Mouse (Mus musculus) R1 (cell line): ENCODE measurements around the gene Gm21897.
"Not testable (repeated sequence)": the region's sequence is repeated elsewhere in the genome, so short reads cannot be mapped to it uniquely, and the experiment has no call there.

ENCODE experiments used
- DNase-seq: peaks from one replicate; pipeline ENCODE4 v3.0.0-alpha.2; 2018; ENCODE audit warnings: low read depth, low spot score

The Gm21897 gene

DNA sequence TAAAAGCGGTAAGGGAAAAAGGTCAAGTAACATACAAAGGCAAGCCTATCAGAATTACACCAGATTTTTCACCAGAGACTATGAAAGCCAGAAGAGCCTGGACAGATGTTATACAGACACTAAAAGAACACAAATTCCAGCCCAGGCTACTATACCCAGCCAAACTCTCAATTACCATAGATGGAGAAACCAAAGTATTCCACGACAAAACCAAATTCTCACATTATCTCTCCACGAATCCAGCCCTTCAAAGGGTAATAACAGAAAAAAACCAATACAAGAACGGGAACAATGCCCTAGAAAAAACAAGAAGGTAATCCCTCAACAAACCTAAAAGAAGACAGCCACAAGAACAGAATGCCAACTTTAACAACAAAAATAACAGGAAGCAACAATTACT is at the start of gene Gm21897:
TSS of gene Gm21897 (plus strand) at position 301 of the 400 bp plus-strand sequence.
- not testable (repeated sequence) for DNase-seq

DNA sequence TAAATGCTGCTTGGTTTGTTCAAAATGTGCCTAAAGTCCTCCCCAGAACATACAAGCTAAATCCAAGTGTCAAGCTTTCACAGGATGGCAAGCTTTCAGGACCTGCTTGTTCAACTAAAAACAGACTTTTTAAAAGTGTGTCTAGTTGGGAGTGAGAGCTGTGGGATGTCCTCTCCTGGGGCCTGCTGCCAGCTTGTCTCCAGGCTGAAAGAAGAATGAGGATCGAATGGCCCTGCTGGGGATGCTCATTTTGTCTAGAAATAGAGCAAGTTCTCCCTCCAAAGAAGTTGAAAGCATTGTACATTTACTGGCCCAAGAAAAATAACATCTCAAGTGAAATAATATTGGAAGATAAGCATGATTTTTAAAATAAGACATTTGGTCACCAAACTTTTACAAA is 45.0 kb upstream of the Gm21897 start:
- DNase-seq: no peak

DNA sequence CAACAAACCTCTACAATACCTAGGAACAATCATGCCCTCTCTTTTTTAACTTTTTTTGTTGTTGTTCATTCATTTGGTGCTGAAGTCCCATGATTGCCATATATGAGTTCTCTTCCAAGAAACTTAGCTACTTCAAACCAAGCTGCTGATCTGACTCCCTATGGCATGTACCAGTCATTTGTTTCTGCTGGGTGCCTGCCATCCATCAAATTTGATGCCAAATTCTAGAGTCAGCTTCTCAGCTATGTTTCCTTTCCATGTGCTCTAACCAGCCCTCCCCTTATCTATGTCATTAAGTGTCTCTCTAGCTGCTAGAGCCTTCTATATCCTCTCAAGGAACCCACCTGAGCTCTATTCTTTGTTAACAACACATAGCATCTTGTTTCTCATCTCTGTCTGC is 39.8 kb upstream of the Gm21897 start:
- DNase-seq: no peak

DNA sequence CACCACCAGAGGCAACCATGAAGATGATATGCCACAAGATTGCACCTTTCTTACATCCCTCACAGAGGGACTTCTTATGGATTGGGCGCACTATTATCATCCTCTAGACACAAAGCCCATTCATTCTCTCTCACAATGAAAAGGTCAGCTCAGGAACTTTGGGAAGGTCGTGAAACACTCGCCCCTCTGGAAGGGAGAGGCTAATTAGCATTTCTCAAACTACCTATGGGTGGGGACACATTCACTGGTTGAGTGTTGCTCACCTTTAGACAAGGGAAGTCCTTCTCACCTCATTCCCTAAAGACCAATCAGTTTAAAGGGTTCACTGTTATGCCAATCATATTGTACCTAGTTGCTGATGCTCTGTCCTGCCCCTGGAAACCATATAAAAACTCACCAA is 24.2 kb upstream of the Gm21897 start:
- peak; percentile 58 for DNase-seq

DNA sequence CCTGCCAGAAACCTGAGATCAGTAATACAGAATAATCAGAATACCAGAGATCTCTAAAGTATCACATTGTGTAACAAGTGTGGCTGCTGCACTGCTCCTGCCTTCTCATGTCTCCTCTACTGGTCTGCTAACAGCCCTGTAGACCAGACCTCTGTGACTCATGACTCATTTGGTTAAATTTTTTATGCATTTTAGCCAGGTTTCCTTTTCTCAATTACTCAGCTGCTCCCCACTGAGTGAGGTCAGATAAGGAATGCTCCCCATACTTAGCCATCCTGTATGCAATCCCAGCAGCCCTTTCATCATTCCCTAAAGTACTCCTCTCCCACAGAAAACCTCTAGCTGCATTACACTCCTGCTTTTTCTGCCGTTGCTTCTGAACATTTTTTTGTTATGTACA is 23.0 kb upstream of the Gm21897 start:
- DNase-seq: no peak

DNA sequence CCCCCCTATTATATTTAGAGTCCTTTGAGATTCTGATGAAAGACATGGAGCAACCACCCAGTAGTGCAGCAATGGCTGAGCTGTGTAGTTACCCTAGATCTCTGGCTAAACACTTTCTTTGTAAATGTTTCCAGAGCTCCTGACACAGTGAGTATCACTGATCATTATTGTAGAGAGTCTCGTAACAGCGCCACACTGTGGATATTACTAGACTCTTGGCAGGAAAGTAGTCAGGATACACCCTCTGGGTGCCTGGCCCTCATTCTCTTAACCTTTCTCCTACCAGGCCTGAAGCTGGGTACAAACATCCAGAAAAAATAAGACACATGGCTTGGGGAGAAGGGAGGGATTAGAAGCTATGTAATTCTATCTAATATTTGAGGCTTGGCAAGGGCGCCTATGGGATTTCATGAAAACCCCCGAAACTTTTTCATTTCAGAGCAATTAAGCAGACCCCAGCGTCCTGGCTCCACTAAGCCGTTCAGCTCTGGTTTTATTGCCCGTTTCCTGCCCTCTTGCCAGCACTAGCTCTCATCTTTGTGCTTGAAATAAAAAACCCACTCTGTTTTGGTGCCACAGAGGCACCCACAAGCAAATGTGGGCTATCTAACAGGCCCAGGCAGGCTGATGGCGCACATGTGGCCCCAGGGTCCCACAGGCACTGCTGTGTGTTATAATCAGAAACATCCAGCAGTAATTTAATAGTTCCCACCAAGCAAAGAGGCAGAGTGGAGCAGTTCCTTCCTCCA is 22.2 kb upstream of the Gm21897 start:
- DNase-seq: peak; percentile 46

DNA sequence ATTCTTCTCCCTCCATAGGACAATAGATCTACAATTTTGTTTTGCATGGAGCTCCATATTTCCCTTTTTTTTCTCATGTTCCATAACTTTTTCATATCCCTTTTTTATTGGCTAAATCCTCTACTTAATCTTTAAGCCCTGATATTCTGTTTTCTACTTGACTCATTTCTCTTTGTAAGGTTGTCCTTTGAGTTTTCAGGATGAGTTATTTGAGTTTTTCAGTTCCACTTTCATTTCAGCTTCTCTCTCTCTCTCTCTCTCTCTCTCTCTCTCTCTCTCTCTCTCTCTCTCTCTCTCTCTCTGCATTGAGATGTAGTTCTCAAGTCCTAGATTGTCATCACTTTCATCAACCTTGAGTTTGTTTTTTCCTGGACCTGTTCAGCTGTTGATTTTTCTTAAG is 17.3 kb downstream of the Gm21897 start:
- no peak for DNase-seq

DNA sequence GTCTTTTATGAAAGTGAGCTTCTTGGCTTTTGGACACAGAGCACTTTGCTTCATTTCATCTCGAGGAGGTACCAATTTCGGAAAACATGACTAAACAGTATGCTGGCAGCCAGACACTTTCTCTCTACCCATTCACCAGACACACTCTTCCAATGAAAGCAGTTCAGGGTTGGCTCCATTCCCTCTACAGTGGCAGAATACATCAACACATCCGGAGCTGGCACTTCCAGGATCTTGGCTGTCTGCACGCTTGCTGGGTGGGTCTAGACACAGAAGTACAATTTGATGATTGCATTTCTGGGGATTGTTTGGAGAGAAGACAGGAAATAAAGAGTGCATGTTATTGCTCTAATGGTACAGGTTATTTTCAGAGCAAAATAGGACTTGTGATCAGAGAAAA is 21.8 kb downstream of the Gm21897 start:
- DNase-seq: no peak

DNA sequence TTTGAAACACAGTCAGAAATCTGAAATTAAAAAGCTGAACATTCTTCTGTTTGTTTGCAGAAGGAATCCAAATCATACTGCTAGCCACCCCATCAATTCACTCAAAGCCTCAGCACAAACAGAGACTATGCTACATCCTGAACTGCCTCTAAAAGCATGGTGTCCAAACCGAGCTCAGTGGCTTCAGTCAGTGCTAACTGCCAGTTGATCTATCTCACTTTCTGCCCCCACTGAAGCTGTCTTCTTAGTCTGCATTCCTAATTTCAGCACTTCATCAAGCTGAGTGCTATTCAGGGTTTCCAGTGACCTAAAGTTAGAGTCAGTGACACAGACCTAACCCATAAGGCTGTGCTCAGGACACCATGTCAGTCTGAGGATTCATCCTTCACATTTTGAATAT is 28.8 kb downstream of the Gm21897 start:
- DNase-seq: no peak

DNA sequence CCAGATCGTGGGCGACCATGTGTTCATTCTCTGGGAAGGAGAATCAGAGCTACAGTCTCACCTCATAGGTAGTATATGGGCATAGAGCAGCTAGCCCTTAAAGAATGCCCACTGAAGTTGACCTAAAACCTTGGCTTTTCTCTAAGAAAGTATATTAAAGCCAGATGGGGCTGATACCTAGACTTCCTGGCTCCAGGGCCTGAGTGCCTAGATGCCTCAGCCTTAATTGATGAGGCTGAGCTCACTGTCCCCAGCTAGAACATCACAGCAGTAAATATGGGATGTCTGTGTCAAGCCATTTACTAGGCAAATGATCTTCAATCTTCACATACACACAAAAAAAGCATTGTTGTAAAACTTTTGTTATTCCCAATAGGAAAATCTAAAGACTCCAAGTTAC is 32.1 kb downstream of the Gm21897 start:
- DNase-seq: no peak

DNA sequence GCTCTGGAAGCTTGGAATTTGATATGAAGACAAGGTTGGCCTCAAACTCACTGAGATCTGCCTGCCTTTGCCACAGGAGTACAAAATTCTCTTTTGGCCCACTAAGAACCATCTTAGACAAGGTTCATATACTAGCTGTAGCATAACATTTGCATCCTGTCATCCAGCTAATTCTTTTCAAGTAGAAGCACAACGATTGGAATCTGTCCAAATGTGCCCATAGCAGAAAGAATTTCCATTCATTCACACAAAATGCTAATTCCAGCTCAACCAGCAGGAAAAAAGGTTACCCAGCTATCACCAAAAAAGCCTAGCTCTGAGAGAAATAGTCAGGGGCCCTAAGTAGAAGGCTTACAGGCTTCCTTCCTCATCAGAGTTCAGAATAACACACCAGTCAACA is 34.0 kb downstream of the Gm21897 start:
- no peak for DNase-seq

DNA sequence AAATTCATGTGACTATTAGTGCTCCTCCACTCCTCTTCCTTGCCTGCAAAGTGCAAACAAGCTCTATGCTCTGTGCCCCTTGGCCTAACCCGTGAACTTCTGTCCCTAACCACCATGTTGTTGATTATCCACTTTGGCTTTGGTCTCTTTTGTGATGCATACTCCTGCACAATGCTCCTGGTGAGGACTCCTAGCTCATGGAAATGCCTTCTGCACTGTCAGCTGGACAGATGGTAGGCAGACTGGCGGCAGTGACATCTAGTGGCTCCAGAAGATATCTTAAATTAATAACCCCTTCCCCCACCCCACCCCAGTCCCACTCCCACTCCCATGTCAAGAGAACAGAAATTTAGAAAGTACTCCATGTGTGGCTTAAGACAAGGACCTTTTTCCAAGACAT is 35.1 kb downstream of the Gm21897 start:
- peak; percentile 63 for DNase-seq

DNA sequence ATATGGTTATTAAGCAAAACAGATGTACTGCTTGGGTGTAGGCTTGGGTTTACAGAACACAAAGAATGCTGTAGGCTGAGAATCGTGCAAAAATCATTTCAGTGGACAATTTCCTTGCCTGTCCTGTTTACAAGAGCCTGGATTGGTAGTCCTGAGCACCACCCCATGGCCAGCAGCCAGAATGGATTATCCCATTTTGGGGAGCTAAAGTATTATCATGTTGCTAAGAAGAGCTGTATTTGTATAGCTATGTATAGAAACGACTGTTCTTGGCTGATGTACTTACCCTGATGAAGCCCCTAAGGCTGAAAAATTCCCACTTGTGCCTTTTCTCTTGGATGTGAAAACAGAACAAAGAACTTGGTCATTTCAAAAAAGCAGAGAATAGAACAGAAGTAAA is 37.6 kb downstream of the Gm21897 start:
- DNase-seq: no peak

DNA sequence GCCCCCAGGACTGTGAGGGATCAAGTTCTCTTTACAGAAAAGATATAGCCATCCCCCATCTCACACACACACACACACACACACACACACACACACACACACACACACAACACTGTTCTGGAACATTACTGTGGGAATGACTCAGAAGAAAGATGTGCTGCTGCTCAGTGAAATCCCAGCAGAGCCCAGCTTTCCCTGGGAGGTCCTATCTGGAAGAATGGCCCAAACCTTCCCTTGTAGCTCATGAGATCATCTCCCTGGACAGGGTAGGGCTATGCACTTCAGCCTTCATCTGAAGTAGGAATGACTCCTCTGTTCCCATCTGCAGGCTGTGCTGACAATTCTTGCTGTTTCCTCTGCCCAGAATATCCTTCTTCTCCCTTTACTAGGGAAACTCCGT is 38.1 kb downstream of the Gm21897 start:
- DNase-seq: no peak

DNA sequence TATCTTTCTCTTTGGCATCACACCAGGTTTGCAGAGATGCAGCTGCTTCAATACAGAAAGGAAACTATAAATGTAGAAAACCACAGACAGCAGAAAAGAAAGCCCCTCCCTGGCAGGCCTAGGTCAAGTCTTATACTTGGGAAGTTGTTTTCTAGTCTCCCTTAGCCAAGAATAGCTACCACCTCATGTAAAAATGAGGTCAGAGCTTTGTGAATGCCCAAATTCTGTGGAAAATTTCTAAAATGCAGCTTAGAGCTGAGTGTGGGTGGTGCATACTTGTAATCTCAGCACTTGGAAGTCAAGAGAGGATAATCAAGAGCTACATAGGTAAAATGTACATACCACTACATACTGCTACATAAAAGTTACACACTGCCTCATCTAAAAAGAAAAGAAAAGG is 40.5 kb downstream of the Gm21897 start:
- no peak for DNase-seq

DNA sequence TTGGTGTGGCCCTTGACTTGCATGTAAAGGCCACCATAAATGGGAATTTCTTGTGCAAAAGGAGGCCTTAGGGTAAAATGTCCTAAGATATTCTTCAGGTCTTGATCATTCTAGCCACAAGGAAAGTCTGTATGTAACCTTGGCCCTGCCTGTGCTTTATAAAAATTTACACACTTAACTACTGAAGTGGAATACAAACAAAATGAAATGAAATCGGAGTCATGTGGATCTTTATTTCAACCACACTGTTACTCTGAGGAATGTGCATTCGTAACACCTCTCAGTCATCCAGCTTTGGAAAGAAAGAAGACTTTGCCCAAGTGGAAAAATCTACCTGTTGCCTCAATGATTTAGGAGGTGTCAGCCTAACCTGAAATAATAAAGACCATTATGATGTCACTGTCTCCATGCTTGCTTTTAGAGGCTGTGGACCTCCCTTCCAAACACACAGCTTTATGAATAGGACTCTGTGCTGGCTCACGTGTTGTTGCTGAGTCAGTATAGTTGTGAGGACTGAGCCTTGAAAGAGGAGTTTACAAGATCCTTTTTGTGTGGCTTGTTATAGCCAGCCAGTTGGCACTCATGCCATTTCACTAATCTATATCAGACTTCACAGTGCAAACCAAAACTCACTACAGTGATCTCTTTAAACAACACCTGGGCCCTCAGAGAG is 42.0 kb downstream of the Gm21897 start:
- DNase-seq: no peak

DNA sequence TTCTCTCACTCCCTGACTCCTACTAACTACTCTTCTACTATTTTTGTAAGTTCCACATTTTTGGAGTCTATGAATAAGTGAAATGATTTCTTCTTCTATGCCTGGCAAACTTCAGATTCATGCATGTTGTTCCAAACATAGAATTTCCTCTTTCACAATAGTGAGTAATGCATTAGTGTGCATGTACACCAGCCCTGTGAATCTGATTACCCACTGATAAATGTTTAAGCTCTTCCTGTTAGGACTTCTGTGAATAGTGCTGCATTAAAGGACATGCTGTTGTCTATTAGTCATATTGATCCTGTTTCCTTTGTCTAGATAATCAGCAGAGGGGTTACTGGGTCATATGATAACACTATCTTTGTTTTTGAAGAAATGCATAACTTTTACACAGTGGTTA is 43.6 kb downstream of the Gm21897 start:
- no peak for DNase-seq
